Mouse (Mus musculus): ENCODE measurements at regions not wholly inside any gene's neighbourhood (a gene's known extent, or its start where the extent isn't known, plus 50 kb on each side); places are given as distances from the start of the nearest gene placed in this dataset.

GRCm38 (mm10) chr12:107834512-107834911 lies 168.9 kb downstream of the Bcl11b start:
- no peak for DNase-seq (ENCODE audit: low spot score)

GRCm38 (mm10) chr12:107837741-107838140 lies 165.7 kb downstream of the Bcl11b start:
- DNase-seq (ENCODE audit: low spot score): no peak

- DNase-seq (ENCODE audit: low spot score): no peak
These were observed 158.8 kb downstream of the Bcl11b start for GRCm38 (mm10) chr12:107844631-107845030.

- DNase-seq (ENCODE audit: low spot score): no peak
These were observed 152.8 kb downstream of the Bcl11b start for GRCm38 (mm10) chr12:107850591-107850990.

- no peak for DNase-seq (ENCODE audit: low spot score)
These were observed 150.5 kb downstream of the Bcl11b start for GRCm38 (mm10) chr12:107852921-107853320.

- no peak for DNase-seq (ENCODE audit: low spot score)
These were observed 147.9 kb downstream of the Bcl11b start for GRCm38 (mm10) chr12:107855547-107855946.

GRCm38 (mm10) chr12:107856421-107857043 lies 146.9 kb downstream of the Bcl11b start:
- no peak for DNase-seq (ENCODE audit: low spot score)

- no peak for DNase-seq (ENCODE audit: low spot score)
These were observed 144.7 kb downstream of the Bcl11b start for GRCm38 (mm10) chr12:107858536-107859280.

- no peak for DNase-seq (ENCODE audit: low spot score)
These were observed 143.7 kb downstream of the Bcl11b start for GRCm38 (mm10) chr12:107859750-107860149.

GRCm38 (mm10) chr12:107860358-107860757 lies 143.0 kb downstream of the Bcl11b start:
- DNase-seq (ENCODE audit: low spot score): no peak

Data from retina, embryonic 14.5 days (tissue).